Mouse (Mus musculus) kidney, postnatal 36 days (tissue): ENCODE measurements around the gene Gm43951.

ENCODE experiments used
- DNase-seq, 2 experiments: peaks; one replicate each; pipeline ENCODE4 v3.0.0; 2021 to 2022; ENCODE audit warnings: mixed read lengths in 2 of 2

Gm43951 gene

DNA sequence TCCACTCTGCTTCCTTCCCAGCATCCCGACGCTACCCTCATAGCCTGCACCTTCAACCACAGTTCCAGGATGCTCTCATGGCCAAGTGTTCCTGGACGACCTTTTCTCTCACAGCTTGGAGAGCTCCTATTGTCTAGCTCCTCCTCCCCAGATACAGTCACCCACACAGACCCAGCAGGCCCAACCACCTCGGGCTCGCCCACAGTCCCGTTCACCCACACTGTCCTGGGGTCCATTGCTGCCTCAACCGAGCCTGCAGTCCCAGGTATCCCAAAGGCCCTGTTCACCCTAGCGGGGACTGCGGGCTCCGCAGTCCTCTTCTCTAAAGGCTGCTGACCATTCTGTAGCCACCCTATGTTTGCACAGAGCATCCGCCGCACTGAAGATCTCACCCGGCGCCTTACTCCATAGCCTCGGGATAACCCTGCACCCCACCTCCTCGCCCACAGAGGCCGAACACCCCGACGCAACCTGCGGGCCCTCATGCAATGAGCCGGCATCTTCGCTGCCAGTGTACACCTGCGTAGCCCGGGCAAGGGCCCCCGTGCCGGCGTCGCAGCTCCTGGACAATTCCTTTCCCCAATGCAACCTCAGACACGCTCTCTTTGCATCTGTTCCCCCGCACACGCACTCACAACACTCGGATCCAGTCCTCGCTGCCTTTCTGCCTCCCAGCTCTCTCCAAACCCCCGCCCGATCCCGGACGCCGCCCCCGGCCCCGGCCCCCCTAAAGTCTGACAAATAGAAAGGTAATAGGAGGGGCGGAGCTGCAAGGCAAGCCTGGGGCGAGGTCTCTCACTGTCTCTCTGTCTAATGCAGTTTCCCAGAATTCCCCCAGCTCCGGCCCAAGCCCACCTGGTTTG is at the start of gene Gm43951:
Gm43951 (minus strand) TSS at position 500 of the 863 bp plus-strand sequence.
- DNase-seq: peak; percentile 18 to 42

DNA sequence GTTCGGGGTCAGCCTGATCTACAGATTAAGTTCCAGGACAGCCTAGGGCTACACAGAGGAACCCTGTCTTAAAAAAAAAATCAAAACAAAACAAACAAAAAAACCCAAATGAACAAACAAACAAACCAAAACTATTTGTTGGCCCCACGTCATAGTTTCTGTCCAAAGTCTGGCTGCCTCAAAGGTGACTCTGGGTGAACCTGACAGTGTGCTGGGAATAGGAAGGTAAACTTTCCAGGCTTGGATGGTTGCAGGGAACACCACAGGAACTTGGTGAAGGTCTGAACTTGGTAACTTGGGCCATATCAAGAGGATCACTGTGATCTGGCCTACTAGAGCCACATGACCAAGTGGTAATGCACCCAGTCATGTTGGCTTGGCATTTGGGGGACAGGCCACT is 49.8 kb upstream of the Gm43951 start:
- no peak for DNase-seq

DNA sequence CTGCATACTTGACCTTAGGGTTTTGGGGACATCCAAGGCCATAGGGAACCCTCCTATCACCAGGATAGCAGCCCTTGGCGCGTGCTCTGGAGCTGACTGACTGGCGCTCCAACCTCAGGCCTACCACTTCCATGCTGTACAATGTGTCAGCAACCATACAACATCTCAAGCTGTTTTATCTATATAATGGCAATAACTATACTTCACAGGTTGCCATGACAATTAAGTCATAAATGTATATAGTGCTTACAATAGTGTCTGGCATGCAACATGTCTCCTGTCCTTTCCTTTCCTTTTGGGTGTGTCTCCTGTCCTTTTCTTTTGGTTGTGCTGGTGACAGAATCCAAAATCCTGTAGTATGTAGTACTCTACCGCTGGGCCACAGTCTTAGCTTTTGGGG is 49.0 kb upstream of the Gm43951 start:
- DNase-seq: no peak

DNA sequence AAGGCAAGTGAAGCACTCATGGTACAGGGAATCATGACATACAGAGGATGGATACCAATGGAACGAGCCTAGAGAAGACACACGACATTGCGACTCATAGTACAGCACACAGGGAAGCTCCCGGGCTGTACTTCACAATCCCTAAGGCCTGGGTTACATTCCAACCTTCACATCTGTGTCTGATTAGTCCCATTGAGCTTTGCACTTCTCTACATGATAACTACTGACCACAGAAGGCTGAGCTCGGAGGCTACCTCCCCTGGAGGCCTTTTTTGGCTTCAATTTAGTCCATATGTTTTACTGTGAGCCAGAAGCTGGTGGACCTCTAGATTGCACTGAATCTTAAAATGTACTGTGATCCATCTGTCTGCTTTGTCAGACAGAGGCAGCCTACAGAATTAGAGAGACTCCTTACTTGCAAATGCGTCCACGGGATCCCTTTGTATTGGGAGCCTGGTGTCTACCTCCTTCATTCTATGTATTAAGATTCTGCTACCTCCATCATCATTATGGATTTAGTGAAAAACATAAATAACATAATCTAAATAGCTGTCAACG is 38.6 kb upstream of the Gm43951 start:
- no peak for DNase-seq

DNA sequence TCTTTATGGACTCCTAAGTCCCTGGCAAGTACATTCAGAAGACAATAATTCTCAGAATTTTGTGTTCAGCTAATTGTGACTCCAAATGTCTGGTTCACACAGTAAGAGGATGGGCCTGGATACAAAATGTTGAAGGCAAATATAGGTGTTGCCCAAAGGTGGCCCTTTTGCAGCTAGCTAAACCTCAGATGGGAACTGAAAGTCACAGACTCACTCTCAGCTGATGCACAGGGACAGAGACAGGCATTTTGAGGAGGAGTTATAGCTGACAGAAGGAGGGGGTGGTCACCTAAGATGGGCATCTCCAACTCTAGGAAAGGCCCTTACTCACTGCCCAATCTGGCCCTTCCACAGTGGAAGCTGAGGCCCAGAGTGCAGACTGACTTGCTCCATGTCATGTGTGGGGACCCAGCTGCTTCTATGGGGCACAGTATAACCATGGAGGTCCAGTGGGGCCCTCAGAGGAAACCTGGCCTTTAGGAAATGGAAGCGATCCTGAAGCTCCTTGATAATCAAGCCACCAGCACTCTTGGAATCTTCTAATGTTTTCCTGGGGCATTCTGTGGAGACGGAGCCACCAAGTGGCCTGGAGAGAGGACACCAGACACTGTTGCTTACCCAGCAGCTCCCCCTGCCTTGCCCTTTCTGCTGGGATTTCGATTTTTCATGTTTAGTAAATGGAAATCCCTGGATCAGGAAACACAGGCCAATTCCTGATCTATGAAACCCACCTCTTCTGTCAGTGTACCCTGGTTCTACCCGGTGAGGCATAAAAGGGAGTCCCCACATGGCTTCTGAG is 33.6 kb upstream of the Gm43951 start:
- DNase-seq: no peak

DNA sequence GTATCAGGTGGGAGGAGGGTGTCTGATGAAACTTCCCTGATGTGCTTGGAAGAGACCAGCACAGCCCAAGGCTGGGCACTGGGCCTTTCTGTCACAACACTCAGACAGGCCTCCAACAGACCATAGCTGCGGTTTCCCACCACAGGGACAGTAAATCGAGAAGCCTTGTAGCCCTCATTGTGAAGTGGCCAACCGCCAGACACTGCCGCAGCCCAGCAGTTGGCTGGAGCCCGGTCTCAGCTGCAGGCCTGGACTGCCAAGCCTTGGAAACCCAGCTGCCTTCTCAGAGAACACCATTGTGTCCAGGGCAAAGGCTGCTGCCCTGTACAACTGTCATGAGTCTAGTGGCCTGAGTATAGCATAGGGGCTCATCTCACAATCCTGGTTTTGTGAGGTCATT is 27.4 kb upstream of the Gm43951 start:
- DNase-seq: no peak

DNA sequence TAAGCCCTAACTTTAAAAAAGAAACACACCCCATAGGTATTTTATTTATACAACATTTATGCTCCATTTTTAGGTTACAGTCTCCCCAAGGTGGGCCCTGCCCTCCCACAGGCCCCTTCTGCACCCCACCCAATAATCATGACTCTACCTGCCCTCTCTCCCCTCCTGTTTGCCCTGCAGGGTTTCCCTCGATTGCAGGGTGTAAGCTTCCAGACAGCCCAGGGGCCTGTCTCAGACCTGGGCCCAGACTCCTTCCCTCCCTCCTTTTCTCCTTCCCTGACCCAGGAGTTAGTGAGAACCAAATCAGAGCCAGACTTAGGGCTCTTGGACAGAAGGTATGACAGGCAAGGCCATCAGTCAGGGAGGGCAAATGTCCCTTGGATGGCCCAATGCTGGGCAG is 26.4 kb upstream of the Gm43951 start:
- DNase-seq: no peak

DNA sequence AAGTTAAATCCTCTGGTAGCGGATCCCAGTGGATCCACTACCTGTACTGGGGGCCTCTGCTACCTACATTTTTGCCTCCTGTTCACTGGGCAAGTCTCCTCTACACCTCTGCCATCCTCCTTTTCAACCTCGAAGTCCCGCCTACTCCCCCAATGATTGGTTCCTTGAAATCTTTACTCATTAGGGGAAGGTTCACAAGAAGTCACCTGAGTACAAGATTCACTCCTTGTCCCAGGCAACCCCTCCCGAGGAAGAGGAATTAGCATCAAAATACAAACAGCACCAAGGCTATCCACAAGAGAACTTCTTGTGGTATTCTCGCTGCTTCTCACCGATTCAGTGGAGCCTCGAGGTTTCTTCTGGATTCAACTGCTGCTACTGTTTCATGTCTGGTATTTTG is 25.4 kb upstream of the Gm43951 start:
- no peak for DNase-seq

DNA sequence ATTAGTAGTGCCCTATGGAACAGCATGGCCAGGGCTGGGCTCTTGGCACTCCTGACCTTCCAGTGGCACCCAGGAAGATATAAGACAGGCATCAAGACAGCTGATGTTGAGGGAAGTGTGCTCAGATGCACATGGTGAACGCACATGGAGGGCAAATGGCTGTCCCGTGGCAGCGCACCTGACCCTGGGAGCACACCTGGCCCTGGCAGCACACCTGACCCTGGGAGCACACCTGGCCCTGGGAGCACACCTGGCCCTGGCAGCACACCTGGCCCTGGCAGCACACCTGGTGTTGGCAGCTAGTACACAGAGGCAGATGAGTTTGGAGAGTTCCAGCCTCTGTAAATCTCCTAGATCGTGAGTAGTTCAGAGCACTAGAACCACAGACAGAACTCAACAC is 21.9 kb upstream of the Gm43951 start:
- DNase-seq: no peak

DNA sequence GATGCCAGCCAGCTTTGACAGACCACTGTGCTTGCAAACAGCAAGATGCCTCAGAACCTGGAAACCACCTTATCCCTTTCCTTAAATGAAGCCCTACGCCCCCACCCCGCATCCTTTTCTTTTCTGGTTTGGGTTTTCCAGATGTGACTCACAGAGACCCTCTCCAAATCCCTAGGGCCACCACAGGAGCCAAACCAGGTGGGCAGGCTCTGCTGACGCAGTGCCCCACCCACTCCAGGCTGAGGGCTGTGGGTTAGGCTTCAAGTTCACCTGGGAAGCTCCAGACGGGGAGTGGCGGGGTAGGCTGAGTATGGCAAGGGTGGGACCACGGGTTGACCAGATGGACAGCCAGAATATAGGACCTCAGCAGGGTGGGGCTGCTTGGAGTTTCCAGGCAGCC is 20.3 kb upstream of the Gm43951 start:
- DNase-seq: no peak

DNA sequence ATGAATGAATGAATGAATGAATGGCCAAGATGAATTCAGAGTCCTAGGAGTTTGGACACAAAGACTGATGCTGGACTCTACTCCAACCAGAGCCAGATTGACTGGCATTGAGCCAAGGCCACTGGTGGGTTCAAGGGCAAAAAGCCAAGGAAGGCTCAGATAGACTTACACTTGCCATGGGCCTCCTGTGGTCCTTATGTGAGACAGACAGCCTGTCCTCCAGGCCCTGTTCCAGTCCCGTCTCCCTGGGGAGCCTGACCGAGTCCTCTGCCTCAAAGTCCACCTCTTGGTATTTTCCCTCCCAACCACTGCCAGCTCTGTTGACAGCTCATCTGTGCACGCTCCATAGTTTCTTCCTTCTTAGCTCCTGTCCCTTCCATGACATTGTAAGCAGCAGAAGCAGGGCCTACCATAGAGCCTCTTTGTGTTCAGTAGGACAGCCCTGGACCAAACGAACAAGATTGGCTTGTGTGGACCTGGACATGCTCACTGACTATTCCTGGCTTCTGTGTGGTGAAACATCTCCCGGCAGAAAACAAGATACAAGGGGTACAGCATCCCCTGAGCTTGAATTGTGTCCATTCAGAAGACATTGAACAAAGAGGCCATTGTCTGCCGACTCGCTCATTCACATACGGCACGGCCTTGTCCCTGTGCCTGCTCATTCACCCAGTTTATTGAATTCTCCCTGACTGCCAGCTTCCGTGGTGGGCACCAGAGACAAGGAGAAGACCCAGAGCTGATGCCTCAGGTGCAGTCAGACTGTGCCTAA is 19.6 kb upstream of the Gm43951 start:
- DNase-seq: peak; percentile 19 to 42

DNA sequence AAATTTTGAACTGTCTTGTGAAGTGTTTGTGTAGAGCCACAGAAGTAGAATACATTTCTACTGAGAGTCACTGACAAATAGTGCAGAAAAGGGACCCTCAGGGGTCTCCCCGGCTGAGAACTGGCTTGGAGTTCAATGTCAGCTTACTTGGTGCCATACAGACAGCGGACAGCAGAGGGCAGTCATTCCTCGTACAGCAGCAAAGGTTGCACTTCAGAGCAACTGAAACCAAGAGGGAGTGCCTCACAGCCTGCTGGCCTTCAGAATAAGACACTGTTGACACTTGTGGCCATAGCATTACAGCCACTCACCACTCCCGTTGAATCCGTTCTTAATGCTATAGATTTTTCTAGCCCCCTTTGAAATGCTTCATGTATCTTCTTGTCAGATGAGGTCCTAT is 18.2 kb upstream of the Gm43951 start:
- peak; percentile 71 to 91 for DNase-seq

DNA sequence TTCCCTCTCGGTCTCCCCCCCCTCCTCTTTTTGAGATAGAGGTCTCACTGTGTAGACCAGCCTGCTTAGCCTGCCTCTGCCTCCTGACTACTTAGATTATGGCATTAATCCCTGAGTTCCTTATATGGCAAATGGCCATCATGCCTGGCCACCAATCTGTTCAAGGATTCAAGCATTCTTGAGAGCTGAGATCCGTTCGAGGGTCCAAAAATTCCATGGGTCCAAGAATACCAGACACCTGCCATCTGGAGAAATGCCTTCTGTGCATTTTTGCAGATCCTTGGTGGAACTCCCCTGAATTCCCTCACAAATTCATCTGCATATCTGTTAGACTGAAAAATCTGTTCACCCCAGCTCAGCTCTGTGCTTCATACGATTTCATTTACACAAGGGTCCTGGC is 16.8 kb upstream of the Gm43951 start:
- no peak for DNase-seq

DNA sequence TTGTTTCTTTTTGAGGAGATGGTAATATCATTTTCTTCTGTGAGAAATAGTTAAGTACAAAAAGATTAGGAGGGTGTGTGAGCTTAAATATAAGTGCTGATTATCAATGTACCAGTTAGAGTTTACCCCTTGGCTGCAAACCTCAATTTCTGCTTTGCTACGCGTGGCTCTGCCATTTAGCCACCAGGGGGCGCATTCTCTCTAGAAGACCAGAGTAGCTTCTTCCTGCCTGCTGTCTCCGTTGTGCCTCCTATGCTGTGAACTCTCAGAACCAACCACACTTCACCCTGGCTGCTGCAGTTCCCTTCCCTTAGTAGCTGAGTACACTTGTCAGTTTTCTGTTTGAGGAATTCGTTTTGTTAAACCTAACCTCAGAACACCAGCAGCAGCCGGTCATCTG is 14.6 kb upstream of the Gm43951 start:
- peak; percentile 50 to 85 for DNase-seq

DNA sequence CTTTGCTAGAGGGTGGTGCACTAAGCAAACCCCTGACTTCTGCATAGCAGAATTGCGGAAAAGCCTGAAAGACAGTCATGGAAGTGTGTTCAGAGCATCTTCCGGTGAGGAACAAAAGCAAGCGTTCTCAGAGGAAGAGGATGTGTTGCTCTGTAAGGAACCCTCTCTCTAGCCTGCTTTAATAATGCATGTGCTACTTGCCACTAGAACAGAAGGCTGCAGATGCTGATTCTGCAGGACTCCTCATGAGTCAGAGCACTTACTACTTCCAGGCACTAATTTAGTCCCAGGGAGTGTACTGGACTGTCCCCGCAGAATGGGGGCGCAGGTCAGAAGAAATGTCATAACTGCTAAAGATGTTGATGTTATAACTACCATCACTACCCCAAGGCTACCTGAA is 10.5 kb upstream of the Gm43951 start:
- no peak for DNase-seq

DNA sequence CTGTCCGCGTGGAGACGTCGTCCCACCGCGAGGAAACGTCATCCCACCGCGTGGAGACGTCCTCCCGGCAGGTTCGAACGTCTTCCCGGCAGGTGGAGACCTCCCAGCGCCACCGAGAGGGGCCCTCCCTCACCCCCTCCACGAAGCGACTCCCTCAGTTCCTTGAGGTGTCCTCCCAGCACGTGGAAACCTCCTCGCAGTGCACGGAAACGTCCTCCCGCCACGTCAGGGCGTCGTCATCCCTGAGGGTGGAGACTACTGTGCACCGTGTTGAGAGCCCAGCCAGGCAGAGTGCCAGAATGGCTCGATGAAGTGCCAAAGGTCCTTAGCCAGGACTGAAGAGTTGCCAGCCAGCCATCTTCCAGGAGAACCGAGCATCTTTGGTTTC is 8.8 kb upstream of the Gm43951 start, which contains the start of gene Med31:
Med31 (minus strand) TSS at position 183 of the 388 bp plus-strand sequence.
- peak; percentile 92 to 94 for DNase-seq

DNA sequence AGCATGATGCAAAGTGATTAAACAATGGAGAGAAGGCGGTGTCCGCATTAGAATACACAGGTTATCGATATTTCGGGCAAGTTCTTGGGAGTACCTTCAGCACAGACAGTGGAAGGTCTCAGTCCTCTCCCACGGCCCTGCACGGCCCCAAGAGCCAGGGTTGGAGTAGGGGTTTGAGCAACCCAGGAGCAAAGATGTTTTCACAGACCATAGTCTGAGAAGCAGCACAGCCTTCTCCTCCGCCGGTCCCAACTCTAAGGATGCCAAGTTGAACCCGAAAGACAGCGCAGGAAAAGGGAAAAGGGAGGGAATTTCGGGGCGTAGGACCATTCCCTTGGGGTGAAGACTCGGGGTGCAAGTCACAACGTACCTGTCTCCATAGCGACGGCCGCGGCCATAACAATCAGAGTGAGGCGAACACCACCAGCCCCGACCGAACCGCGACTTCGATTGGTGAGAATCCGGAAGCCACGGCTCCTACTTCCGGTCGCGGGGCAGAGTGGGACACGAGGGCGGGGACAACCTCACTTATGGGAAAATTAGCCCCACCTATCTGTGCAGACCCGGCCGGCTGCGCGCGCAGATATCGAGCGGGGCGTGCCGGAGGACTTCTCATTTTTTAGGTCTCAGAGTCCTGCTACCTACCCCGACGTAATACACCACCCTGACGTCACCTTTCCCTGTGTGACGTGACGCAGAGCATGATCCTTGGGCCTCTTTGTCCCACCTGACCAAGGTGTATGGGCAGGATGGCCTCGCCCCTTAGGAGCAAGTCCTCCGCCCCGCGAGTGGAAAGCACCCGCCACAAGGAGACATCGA is 8.2 kb upstream of the Gm43951 start:
- DNase-seq: peak; percentile 96 to 97

DNA sequence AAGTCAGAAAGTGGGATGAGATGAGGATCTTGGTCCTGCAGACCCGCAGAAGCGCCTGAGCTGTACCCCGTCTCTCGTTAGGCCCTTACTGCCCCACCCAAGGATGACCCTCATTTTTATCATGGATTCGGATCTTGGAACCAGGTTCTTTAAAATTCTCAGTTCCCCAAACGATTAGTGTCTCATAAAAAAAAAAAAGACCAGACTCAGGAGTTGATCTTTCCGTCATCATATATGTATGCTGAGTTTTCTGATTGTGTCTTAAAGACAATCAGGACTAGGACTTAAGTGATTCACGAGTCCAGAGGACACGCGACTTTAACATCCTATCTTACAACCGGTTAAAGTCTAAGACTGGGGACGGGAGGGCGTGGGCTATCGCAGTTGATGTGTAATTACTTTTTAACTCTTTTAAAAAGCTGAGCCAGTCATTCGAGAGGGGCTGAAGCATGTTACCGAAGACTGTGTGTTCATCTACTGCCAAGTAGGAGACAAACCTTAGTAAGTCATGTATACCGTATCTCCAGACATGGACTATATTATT is 1.3 kb upstream of the Gm43951 start:
- DNase-seq: peak; percentile 57 to 67

DNA sequence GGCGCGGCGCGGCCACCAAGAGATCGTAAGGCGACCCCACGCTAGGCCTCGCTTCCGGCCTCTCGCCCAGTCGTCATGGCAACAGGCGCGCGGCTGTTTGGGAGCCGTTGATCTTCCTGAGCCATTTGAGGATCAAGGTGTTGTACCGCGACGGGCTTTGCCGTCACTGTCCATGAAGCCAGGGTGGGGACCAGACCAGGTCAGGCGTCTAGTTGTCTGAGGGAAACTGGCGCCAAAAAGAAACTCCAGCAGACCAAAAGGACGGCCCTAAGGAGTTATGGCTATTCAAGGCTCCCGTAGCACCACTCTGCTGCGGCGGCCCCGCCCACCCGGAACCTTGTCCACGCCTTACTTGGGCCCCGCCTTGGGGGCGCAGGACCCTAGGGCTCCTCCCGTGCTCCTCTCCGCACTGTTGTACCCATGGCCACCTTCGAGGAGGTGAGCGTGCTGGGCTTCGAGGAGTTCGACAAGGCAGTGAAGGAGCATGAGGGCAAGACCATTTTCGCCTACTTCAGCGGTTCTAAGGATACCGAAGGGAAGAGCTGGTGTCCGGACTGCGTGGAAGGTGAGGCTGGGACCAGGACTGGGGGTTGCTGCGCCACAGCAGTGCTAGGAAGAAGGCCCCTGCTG is 679 bp upstream of the Gm43951 start, which contains the start of the genes 4933427D14Rik and Txndc17:
4933427D14Rik (minus strand) TSS at position 256 of the 630 bp plus-strand sequence.
Txndc17 (plus strand) TSS at position 344 of the 630 bp plus-strand sequence.
- DNase-seq: peak; percentile 92 to 96

DNA sequence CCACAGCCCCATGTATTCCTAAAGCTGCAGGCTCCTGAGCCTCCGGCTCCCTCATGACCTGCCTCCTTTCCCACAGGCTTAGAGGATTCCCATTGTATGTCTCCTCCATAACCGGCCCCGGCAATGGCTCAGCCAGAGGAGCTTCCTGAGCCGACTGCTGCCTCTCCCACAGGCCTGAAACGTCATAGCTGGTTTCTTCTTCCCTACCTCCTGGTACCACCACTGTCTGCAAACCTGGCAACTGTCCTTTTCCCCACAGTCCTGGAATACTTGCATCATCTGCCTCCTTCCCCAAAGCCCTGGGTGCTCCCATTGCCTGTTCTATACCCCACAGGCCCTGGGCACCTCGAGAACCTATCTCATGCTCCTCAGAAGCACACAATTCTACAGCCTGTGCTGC is 1.4 kb downstream of the Gm43951 start:
- no peak for DNase-seq

DNA sequence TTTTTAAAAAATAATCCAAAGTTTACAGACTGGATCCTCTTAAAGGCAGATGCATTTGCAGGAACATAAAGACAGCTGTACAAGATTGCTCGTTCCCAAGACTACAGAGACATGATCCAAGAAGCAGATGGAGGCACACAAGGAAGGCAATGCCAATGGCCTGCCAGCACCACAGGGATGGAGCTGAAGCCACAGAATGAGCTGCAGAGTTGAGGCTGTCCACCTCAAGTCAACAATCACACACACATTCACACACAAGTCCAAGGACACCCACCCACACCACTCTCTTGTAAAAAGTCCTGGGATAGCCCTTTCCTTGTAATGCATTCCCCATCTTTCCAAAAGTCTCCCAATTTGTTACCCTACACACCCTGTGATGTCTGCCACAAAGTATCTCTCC is 3.2 kb downstream of the Gm43951 start:
- DNase-seq: no peak
